Mouse (Mus musculus): ENCODE results near the gene Tnni1.

Gene Tnni1

DNA sequence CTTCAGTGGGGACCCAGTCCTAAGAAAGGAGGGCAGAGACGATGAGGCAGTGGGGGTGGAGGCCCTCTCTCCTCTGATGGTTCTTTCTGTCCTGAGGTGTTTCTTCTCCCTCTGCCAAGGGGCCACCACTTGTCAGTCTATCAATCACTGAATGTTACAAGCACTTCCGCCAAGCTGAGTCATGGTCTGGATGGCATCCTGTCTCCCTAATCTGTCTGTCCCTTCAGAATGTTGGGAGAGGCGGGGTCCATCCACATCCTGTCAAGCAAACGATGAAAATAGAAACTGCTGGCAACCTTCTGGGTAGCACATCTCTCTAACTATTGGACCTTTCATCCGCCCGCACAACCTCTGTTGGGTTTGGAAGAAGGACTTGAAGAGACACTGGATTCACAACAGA lies 65.2 kb downstream of the Tnni1 start:
- no peak for DNase-seq (ENCODE audit: low spot score in 2 of 2)

DNA sequence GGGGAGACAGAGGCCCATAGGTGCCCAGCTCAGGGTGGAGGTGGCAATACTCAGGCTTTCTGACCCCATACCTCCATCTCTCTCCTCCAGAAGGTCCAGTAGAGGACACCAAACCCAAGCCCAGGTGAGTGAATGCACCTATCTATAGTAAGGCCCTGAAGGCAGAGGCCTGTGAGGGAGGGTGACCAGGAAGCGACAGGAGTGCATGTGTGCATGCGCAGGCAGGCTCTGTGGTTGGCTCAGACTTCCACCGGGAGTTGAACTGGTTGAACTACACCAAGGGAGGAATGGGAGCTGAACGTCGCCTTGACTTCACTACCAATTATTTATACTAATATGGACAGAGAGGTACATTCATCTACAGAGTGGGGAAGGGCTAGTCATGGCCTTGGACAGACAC lies 67.4 kb downstream of the Tnni1 start:
- DNase-seq (ENCODE audit: low spot score in 2 of 2): no peak

DNA sequence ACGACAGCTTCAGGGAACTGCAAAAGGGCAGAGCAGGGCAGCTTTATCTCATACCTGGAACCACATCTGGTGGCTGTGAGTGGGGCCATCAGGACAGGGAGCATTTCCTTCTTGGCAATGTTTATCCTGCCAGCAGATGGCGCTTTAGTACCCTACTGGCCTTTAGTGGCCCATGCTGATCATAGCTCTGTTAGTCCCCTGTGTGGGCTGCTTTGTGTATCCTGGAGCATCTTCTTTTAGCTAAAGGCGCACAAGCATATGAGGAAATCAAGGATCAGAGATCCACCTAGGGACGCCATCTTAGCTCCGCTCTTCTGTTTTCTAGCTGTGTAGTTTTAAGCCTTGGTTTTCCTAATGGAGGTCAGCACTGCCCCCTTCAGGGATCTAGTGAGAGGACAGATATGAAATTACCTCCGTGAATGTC lies 67.9 kb downstream of the Tnni1 start:
- peak in 1 of 2 experiments; percentile 18 for DNase-seq (ENCODE audit: low spot score in 2 of 2)

DNA sequence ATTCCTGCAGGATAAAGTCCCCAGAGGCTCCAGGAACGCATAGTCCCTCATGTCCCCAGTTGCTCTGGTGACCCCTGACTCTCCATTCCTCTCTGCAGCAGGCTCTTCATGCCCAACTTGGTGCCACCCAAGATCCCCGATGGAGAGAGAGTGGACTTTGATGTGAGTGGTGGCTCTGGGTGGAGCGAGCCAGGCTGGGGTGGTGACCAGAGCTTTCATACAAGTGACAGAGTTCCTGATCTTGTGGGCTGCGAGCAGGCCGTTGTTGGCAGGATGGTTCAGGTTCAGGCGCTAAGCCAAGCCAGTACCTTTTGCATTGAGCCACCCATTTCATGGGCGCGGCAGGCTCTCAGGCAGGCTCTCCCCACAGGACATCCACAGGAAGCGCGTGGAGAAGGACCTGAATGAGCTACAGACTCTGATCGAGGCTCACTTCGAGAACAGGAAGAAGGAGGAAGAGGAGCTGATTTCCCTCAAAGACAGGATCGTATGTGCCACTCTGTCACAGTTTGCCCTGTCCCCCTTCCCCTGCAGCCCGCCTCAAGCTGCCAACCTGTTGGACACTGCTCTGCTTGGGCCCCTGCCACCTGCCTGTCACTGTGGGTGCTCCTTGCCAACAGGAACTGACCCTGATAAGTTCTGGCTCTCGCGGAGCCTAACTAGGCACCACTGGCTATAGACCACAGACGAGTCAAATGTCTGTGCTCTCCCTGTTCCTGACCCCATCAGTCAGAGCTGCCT lies 68.5 kb downstream of the Tnni1 start:
- DNase-seq (ENCODE audit: low spot score in 2 of 2): no peak

DNA sequence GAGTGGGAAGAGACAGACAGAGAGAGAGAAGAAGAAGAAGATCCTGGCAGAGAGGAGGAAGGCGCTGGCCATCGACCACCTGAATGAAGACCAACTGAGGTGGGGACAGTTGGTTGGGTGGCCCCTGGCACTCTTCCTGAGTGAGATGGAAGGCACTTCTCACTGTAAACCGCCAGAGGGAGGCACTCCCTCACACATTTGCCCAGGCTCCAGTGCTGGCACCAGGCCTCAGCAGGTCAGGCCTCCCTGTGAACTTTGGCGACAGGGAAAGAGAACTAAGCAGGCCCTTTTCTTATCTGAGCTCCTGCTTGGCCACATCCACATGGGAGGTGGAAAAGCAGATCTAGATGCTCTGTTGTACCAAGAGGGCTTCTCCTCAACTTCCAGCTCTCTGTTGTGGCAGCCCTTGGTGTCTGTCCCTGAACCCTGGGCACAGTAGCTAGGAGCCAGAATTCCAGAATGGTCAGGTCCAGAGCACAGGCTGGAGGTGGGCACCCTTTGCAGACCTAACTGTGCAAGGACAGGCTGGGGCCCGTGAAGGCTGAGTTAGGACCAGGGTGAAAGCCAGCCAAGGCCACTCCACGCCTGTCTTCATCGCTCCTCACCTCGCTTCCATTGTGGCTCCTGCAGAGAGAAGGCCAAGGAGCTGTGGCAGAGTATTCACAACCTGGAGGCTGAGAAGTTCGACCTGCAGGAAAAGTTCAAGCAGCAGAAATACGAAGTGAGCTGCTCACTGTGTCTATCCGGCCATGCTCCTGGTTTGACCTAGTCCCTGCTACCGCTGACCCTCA lies 71.7 kb downstream of the Tnni1 start:
- peak in 1 of 2 experiments; percentile 22 for DNase-seq (ENCODE audit: low spot score in 2 of 2)

DNA sequence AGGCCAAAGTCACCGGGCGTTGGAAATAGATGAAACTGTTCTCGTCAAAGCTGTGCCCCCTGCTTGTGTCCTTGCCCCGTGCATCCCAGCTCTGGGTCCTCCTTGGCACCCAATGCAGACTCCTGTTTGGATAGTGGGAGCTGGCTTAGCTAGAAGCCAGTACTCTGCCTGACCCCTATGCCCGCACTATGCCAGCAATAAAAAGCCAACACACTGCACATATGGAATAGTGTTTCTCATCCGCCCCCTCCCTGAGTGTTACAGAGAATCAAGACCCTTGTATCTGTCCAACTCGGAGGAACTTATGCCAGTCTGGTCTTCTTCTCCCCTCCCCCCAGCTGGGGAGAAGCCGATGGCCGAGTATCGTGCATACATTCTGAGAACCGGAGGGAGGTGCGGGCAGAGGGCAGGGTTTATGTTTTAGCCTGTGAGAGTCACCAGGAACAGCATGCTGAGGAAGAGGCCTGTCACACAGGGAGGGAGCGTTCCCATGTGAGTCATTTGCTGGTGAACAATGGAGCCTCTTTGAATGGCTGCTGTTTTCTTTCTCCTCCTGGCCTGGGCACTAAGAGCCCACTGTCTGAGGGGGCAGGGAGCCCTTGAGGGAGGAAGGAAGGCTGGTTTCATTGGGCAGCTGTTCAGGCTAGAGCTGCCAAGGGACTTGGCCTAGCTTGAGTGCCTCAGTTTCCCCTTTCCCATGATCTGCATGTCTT lies 73.0 kb downstream of the Tnni1 start:
- DNase-seq (ENCODE audit: low spot score in 2 of 2): no peak

DNA sequence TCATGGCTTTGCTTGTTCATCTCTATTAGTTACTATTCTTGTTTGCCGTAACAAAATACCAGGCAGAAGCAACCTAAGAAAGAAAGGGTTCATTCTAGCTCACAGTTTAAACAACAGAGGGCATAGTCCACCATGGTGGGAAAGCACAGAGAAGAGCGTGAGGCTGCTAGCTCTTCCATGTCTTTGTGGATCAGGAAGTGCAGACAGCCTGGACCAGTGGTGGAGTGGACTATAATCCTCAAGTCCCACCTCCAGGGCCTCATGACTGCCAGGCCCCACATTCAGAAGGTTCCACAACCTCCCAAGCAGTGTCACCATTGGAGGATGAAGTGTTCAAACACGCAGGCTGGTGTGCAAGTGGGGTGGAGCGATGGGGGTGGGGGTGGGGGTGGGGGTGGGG lies 74.0 kb downstream of the Tnni1 start:
- no peak for DNase-seq (ENCODE audit: low spot score in 2 of 2)

DNA sequence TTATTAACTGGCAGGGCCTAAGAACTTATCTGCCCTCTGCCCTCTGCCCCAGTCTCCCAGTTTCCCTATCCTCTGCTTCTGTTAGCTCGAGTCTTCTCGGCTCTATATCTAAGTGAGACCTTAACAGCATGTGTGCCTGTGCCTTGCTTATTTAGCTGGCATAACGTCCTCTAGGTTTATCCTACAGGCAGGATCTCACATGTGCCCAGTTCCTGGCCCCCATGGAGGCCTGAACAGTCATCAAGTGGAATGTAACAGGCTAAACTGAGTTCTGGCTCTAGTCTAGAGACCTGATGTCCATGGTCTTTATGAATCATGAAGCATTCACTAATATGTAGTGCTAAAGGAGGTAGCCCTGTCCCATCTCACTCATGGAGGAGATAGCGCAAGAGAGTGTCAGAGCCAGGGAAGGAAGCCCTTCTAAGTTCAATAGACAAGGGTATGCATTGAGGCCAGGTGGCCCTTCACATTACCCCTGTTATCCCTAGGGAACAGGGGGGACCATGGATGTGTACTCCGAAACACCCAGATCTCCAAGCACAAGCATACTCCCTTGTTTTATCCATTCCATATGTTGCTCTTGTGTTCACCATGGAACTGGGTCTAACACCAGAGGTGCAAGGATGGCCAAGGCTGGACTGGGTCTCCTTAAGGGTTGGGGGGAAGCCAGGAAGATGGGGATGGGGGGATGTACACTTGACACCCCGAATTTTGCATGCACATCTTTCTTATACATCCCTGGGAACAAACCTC lies 75.5 kb downstream of the Tnni1 start:
- DNase-seq (ENCODE audit: low spot score in 2 of 2): no peak

DNA sequence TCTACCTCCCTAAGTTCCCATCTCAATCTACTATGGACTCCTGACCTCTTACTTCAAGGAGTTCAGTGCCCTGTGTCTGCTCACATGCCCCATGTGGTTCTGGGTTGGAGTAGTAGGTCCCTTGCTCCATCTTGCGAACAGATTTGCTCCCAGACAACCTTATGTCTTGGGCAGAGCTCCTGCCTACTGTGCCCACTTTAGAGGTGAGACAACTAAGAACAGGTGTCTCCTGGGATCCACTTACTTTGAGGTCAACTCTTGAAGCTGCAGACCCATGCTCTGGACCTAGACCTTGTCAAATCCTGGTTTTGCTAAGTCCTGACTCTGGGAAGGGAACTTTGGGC lies 76.1 kb downstream of the Tnni1 start:
- DNase-seq (ENCODE audit: low spot score in 2 of 2): no peak

DNA sequence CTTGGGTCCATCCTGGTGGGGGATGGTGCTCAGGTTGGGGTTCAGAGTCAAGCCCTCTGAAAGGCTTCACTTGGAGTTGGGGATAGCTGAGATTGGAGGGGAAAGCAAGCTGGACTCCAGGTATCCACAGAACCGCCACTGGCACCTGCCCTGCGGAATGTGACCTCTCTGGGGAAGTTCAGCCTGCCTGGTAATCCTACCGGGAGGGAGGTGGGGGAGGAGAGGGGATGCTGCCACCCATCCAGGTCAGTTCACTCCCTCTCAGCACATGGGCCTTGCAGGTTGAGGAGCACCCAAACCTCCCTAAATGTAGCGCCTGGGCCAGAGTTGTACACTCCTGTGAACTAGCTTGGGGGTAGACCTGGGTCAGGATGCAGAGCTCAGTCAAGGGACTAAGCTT lies 76.8 kb downstream of the Tnni1 start:
- DNase-seq (ENCODE audit: low spot score in 2 of 2): no peak

DNA sequence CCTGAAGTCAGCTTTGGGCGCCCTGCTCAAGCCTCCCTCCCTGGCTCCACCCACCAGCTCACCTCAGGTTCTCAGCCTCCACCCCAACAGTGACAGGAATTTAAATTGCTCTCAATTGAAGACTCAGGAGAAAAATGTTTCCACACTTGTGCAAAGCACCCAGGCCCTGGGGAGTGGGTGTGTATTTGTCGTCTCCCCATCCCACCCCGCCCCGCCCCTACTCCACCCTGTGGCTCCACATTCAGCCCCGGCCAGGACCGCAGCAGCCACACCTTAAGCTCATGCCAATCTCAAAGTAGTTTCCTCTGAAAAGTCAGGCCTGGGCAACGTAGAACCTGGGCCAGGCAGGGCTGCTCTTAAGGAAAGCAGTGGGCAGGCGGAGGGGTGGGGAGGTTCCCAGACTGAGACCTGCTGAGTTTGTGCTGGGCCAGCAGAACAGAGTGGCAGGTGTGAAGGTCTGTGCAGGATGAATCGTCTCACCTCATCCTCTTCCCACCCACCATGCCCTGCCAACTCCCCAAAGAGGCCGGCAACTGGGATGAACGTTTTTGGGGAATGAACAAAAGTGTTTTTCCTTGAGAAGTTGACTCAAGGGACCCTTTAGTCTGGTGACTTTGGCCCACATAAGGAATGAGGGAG lies 78.0 kb downstream of the Tnni1 start:
- no peak for DNase-seq (ENCODE audit: low spot score in 2 of 2)

DNA sequence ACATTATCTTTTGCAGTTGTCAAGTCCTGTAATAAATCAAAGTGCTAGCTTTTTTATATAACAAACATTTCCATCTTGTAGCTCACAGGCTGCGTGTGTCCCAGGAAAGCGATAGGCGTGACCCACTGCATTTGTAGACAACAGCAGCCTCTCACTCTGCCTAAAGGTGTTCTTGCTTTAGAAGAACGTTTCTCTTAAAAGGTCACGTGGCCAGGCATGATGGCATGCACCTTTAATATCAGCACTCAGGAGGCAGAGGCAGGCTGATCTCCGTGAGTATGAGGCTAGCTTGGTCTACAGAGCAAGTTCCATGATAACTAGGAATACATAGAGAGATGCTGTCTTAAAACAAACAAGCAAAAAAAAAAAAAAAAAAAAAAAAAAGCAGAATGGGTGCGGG lies 79.3 kb downstream of the Tnni1 start:
- DNase-seq (ENCODE audit: low spot score in 2 of 2): no peak

Measured in cerebellum, postnatal 4 days (tissue).